Mouse (Mus musculus): ENCODE measurements around the gene Tll2. TPM values are rescaled to one million over a fixed set of nuclear protein-coding genes. Genes with fewer than 3 reads are reported as not detected.

The Tll2 gene
- under 1 TPM in 1 of 2 experiments, not detected in 1; 0.11 TPM for total RNA-seq (2023)

DNA sequence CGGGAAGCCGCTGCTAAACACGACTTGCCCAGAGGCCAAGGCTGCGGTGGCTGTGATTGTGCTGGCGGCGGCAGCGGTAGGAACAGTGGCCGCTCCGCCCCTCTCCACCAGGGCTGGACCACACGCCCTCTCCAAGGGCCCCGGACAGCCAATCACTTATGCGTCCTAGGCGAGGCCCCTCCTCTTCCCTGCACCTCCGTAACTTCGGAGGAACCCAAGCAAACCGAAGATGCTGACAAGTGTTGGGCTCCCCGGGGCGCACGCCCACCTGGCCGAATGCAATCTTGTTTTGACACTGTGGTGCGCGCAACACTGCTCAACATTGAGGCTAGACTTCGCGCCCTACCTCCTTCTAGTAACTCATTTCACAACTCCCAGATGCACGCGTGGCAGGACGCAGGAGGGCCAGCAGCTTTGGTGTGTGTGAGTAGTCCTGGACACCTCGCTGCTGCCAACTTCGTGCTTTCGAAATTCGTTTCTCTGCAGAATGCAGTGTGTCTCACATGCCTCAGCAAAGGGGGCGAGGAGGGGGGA, at the start of gene Tll2:
TSS of gene Tll2 (minus strand) at position 25 of the 534 bp plus-strand sequence.

DNA sequence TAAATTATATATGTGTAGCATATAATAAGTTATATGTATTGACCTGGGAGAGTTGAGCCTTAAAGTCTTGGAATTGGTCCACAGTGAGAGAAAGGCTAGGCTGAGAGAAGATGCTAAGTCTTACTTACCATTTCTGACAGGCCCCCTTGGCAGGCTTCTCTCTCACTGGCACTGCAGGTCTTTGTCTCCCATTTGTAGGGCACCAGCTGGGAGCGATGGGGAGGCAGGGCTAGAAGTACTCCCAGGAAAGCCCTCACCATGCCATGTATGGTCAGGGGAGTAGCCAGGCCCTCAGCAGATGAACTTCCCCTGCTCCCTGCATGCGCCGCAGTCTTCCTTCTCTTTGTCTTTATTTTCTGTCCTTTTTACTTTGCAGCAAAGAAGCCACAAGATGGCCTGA, 129.7 kb downstream of the Tll2 start, which contains the start of gene Opalin:
TSS of gene Opalin (minus strand) at position 208 of the 400 bp plus-strand sequence.

Other genes starting within 250 kb of the Tll2 start
- gene Blnk, start 212.3 kb downstream of the Tll2 start, total RNA-seq (2023): 1 to 10 TPM; 4.2 to 4.6 TPM
- 1 to 10 TPM in 1 of 2 experiments, under 1 TPM in 1; 0.75 to 3.2 TPM for gene Dntt, start 177.6 kb downstream of the Tll2 start, total RNA-seq (2023)
- gene Opalin, start 129.7 kb downstream of the Tll2 start, total RNA-seq (2023): not detected
- 10 to 100 TPM; 90.6 to 91.8 TPM for gene Tm9sf3, start 57.2 kb upstream of the Tll2 start, total RNA-seq (2023)
- 10 to 100 TPM; 59.5 to 64.9 TPM for gene Pik3ap1, start 178.3 kb upstream of the Tll2 start, total RNA-seq (2023)

Measured in neutrophil, adult 83 days (primary cell).